Mouse (Mus musculus) kidney, embryonic 15.5 days (tissue): ENCODE data around the gene Actr8. TPM values are rescaled to one million over a fixed set of nuclear protein-coding genes. Genes with fewer than 3 reads are reported as not detected.

Experiments
- ATAC-seq: fragments of 200-750 bp; cut with Nextera tagmentation; replicated peaks from 2 replicates; pipeline ENCODE4 v1.8.0; 2017; ENCODE audit warnings: moderate TSS enrichment; ENCODE audit not compliant: low FRiP score
- H3K27ac ChIP-seq: fragments of 300-500 bp; sonication (generic); 2 replicates; pipeline ENCODE4 v1.5.1; 2015; ENCODE audit warnings: mild to moderate bottlenecking, inconsistent platforms
- H3K27me3 ChIP-seq: fragments of 300-500 bp; sonication (generic); 2 replicates; pipeline ENCODE4 v1.6.1; 2015; ENCODE audit warnings: inconsistent platforms
- H3K36me3 ChIP-seq: fragments of 300-500 bp; sonication (generic); 2 replicates; pipeline ENCODE4 v1.6.1; 2015; ENCODE audit warnings: inconsistent platforms
- H3K4me1 ChIP-seq: fragments of 300-500 bp; sonication (generic); 2 replicates; pipeline ENCODE4 v1.6.1; 2015; ENCODE audit warnings: inconsistent platforms
- H3K4me2 ChIP-seq: fragments of 300-500 bp; sonication (generic); 2 replicates; pipeline ENCODE4 v1.6.1; 2015; ENCODE audit warnings: moderate library complexity, mild to moderate bottlenecking, inconsistent platforms
- H3K4me3 ChIP-seq: fragments of 300-500 bp; sonication (generic); replicated peaks from 2 replicates; pipeline ENCODE4 v1.5.1; 2015; ENCODE audit warnings: mild to moderate bottlenecking, inconsistent platforms
- H3K9ac ChIP-seq: fragments of 300-500 bp; sonication (generic); 2 replicates; pipeline ENCODE4 v1.6.1; 2015; ENCODE audit warnings: mild to moderate bottlenecking, inconsistent platforms
- H3K9me3 ChIP-seq: fragments of 300-500 bp; sonication (generic); replicated peaks from 2 replicates; pipeline ENCODE4 v1.6.1; 2016; ENCODE audit warnings: inconsistent platforms
- WGBS: fragments of 180-500 bp; shearing (Covaris S2); methylation state at CpG from one replicate; pipeline ENCODE4 v1.1.7; 2015; ENCODE audit warnings: mixed read lengths; 5-methylcytosine and 5-hydroxymethylcytosine counted together
- polyA plus RNA-seq: library from polyadenylated mRNA; unstranded; fragments of >200 nt; fragmentation: Nextera tagmentation; extraction: Ambion mirVana; gene quantifications from 2 replicates; pipeline ENCODE4 v1.2.1, GENCODE M21; 2015

Gene Actr8
- polyA plus RNA-seq, 1 experiment from 2014 or later = 71.2 TPM

DNA sequence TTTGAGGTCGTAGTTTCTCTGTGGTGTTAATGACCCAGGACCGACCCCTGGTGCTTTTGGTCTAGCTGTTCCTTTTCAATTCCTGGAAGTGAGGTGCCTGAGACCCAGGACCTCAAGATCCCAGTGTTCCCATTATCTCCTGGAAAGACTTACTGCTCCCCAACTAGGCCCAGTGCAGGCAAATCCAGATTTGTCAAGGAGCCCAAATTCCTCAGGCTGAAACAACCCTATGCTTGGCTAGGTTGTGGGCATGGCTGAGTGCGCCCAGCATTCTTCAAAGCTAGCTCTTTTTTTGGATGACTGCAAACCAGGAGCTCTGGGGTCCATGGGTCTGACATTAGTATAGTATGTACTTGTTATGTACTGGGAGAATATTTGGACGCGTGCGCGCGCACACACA lies 41.2 kb downstream of the Actr8 start:
- no peak for ATAC-seq
- no peaks in the 10 kb centered on the region for H3K27me3 ChIP-seq
- H3K4me3 ChIP-seq = no peak overlapping the region
- 87% methylated on average over 8 of the region's 8 CpGs for WGBS
- no peak overlapping the region for H3K4me2 ChIP-seq
- no peaks in the 10 kb centered on the region for H3K9me3 ChIP-seq
- H3K36me3 ChIP-seq = no peaks in the 10 kb centered on the region
- no peak overlapping the region for H3K27ac ChIP-seq
- peaks cover 6% of the 10 kb centered on the region; the same call in 1 of the 2 replicates for H3K4me1 ChIP-seq
- no peak overlapping the region for H3K9ac ChIP-seq

- Histone ChIP-seq H3K36me3 (no peaks in the 10 kb centered on the region), H3K4me1 (peaks cover 6% of the 10 kb centered on the region; the same call in 1 of the 2 replicates), H3K27ac (no peak overlapping the region), H3K4me2 (no peak overlapping the region), H3K9ac (no peak overlapping the region), H3K4me3 (no peak overlapping the region), H3K27me3 (no peaks in the 10 kb centered on the region), H3K9me3 (no peaks in the 10 kb centered on the region)
- WGBS = 45% methylated on average over 9 of the region's 9 CpGs
- ATAC-seq = no peak
Measured at GRCm38 (mm10) chr14:30019792-30020575, 41.8 kb downstream of the Actr8 start.

- Histone ChIP-seq H3K9me3 (no peaks in the 10 kb centered on the region), H3K9ac (no peak overlapping the region), H3K4me2 (no peak overlapping the region), H3K4me1 (peaks cover 6% of the 10 kb centered on the region; the same call in 1 of the 2 replicates), H3K4me3 (no peak overlapping the region), H3K27me3 (no peaks in the 10 kb centered on the region), H3K27ac (no peak overlapping the region), H3K36me3 (no peaks in the 10 kb centered on the region)
- 92% methylated on average over 6 of the region's 6 CpGs for WGBS
- ATAC-seq = no peak
Measured at GRCm38 (mm10) chr14:30022471-30022870, 44.3 kb downstream of the Actr8 start.

DNA sequence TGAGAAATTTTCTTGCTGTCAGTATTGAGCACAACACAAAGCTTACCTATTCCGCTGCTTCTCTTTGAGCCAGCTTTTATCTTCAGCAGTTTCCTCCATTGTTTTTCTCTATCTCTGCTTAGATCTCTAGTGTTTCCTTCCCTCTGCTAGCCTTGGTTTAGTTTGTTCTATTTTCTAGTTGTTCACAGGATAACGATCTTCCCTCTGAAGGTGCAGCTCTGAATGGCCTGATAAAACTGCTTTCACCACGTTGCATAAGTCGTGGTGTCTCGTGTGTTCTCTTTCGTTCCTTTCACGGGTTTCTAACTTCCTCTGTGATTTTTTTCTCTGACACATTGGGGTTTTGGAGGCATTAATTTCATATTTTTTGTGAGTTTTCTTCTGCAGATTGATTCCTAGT lies 46.2 kb downstream of the Actr8 start:
- H3K9me3 ChIP-seq = no peaks in the 10 kb centered on the region
- H3K9ac ChIP-seq = no peak overlapping the region
- peaks cover 6% of the 10 kb centered on the region; the same call in 1 of the 2 replicates for H3K4me1 ChIP-seq
- no peaks in the 10 kb centered on the region for H3K27me3 ChIP-seq
- ATAC-seq = no peak
- H3K36me3 ChIP-seq = no peaks in the 10 kb centered on the region
- H3K4me3 ChIP-seq = no peak overlapping the region
- no peak overlapping the region for H3K4me2 ChIP-seq
- WGBS = 53% methylated on average over 7 of the region's 7 CpGs
- H3K27ac ChIP-seq = no peak overlapping the region

GRCm38 (mm10) chr14:30027378-30027777 lies 49.2 kb downstream of the Actr8 start:
- H3K36me3 ChIP-seq = no peaks in the 10 kb centered on the region
- H3K4me2 ChIP-seq = no peak overlapping the region
- H3K27ac ChIP-seq = no peak overlapping the region
- no peak overlapping the region for H3K9ac ChIP-seq
- no peaks in the 10 kb centered on the region for H3K4me1 ChIP-seq
- no peak for ATAC-seq
- no peaks in the 10 kb centered on the region for H3K27me3 ChIP-seq
- H3K9me3 ChIP-seq = no peaks in the 10 kb centered on the region
- WGBS = 45% methylated on average over 2 of the region's 2 CpGs
- no peak overlapping the region for H3K4me3 ChIP-seq

GRCm38 (mm10) chr14:30033405-30033804 lies 55.3 kb downstream of the Actr8 start:
- 49% methylated on average over 8 of the region's 8 CpGs for WGBS
- Histone ChIP-seq H3K4me2 (no peak overlapping the region), H3K36me3 (no peaks in the 10 kb centered on the region), H3K9me3 (no peaks in the 10 kb centered on the region), H3K9ac (no peak overlapping the region), H3K4me3 (no peak overlapping the region), H3K27me3 (no peaks in the 10 kb centered on the region), H3K4me1 (no peaks in the 10 kb centered on the region), H3K27ac (no peak overlapping the region)
- ATAC-seq = no peak

DNA sequence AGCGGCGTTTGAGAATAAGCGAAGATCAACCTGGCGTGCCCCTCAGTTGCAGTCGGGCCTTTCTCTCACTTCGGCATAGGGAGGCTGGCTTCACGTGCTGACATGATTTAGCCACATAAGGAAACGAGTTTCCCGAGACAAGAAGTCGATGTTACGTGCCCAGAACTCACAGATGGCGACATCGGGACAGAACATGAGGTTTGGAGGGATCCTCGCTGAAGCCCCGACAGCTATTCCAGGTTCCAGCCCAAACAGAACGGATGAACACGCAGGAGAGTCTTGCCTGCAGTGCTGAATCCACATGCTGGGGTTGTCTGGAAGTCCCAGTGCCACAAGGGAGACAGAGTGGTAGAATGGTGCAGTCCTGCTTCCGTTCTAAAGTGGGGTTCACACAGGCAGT lies 60.3 kb downstream of the Actr8 start:
- Histone ChIP-seq H3K4me3 (no peak overlapping the region), H3K9me3 (no peaks in the 10 kb centered on the region), H3K9ac (no peak overlapping the region), H3K4me2 (no peak overlapping the region), H3K27me3 (no peaks in the 10 kb centered on the region), H3K27ac (no peak overlapping the region), H3K36me3 (no peaks in the 10 kb centered on the region), H3K4me1 (no peaks in the 10 kb centered on the region)
- ATAC-seq = no peak
- 83% methylated on average over 18 of the region's 18 CpGs for whole genome bisulfite sequencing

DNA sequence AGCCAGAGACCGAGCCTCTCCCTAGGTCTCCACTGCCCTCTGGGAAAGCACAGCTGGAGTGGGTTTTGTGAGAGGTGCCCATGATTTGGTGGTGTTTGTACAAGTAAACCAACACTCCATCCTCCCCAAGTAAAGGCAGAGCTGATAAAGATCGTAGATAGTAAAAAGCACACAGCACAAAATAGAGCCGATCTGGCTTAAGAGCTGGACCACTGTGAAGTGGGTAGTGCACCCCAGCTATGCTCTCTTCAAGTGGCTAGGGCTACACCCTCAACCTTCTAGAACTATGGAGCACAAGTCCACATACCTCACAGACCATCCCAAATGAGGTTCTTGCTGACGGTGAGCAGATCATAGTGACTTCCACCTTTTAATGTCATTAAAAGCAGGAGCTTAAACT lies 61.3 kb downstream of the Actr8 start:
- Histone ChIP-seq H3K27ac (no peak overlapping the region), H3K27me3 (no peaks in the 10 kb centered on the region), H3K9me3 (no peaks in the 10 kb centered on the region), H3K4me3 (no peak overlapping the region), H3K9ac (no peak overlapping the region), H3K4me1 (no peaks in the 10 kb centered on the region), H3K36me3 (no peaks in the 10 kb centered on the region), H3K4me2 (no peak overlapping the region)
- ATAC-seq = no peak
- 68% methylated on average over 4 of the region's 4 CpGs for WGBS

DNA sequence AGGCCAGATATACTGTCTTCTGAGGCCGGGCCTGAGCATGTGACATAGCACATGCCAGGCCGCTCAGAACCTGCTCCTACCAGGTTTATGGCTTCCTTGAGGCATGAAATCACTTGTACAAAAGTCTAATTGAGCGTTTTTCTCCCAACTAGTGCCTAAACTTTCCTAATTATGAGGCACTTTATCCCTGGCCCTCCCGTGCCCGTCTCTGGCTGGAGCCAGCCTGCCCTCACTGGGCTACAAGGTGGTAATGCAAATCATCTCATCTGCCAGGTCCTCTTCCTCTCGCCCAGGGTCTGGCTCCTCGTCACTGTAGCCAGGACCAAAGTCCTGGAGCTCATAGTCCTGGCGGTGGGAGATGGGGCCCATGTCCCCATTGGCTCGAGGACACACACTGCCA lies 63.7 kb downstream of the Actr8 start:
- no peaks in the 10 kb centered on the region for H3K9me3 ChIP-seq
- H3K4me2 ChIP-seq = no peak overlapping the region
- WGBS = 82% methylated on average over 9 of the region's 9 CpGs
- no peaks in the 10 kb centered on the region for H3K27me3 ChIP-seq
- H3K4me3 ChIP-seq = no peak overlapping the region
- peaks cover 10% of the 10 kb centered on the region; the same call in 1 of the 2 replicates for H3K4me1 ChIP-seq
- no peak for ATAC-seq
- H3K27ac ChIP-seq = no peak overlapping the region
- no peak overlapping the region for H3K9ac ChIP-seq
- no peaks in the 10 kb centered on the region for H3K36me3 ChIP-seq

DNA sequence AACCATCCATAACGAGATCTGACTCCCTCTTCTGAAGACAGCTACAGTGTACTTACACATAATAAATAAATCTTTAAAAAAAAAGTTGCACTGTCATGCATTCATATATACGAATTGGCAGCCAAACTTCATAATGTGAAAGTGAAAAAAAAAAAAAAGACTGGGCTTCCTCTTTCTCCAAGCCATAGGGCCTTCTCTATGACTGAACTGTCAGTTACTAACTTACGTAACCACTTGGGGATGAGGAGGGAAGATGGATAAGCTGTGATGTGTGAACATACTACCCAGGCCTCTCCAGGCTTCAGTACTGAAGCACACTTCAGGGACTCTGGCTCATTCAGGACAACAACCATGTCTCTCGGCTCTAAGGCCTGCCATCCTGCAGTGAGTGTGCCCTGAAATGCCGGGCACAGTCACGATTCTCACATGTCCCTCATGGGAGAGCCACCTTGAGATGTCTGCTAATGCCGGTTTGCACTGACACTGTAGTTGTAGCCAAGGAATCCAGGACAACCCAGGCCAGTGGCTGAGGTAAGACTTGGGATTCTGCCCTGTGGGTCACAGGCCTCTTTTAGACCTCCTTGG lies 65.3 kb downstream of the Actr8 start:
- Histone ChIP-seq H3K4me2 (no peak overlapping the region), H3K36me3 (no peaks in the 10 kb centered on the region), H3K4me3 (no peak overlapping the region), H3K27me3 (no peaks in the 10 kb centered on the region), H3K9me3 (no peaks in the 10 kb centered on the region), H3K9ac (no peak overlapping the region), H3K4me1 (peaks cover 10% of the 10 kb centered on the region; the same call in 1 of the 2 replicates), H3K27ac (no peak overlapping the region)
- ATAC-seq = no peak
- WGBS = 90% methylated on average over 7 of the region's 7 CpGs

- no peaks in the 10 kb centered on the region for H3K27me3 ChIP-seq
- H3K27ac ChIP-seq = no peak overlapping the region
- no peak overlapping the region for H3K4me2 ChIP-seq
- 66% methylated on average over 10 of the region's 10 CpGs for WGBS
- no peaks in the 10 kb centered on the region for H3K36me3 ChIP-seq
- H3K4me3 ChIP-seq = no peak overlapping the region
- H3K9me3 ChIP-seq = no peaks in the 10 kb centered on the region
- ATAC-seq = no peak
- peaks cover 12% of the 10 kb centered on the region; the same call in 1 of the 2 replicates for H3K4me1 ChIP-seq
- H3K9ac ChIP-seq = no peak overlapping the region
Measured at GRCm38 (mm10) chr14:30045239-30045638, 67.1 kb downstream of the Actr8 start.

GRCm38 (mm10) chr14:30045704-30046220 lies 67.6 kb downstream of the Actr8 start:
- no peaks in the 10 kb centered on the region for H3K27me3 ChIP-seq
- no peak for ATAC-seq
- peaks cover 12% of the 10 kb centered on the region; the same call in 1 of the 2 replicates for H3K4me1 ChIP-seq
- H3K27ac ChIP-seq = no peak overlapping the region
- H3K9me3 ChIP-seq = no peaks in the 10 kb centered on the region
- H3K4me2 ChIP-seq = no peak overlapping the region
- no peak overlapping the region for H3K9ac ChIP-seq
- H3K4me3 ChIP-seq = no peak overlapping the region
- no peaks in the 10 kb centered on the region for H3K36me3 ChIP-seq
- 69% methylated on average over 8 of the region's 8 CpGs for WGBS
